Mouse (Mus musculus): ENCODE measurements around the gene Klre1. TPM values are rescaled to one million over a fixed set of nuclear protein-coding genes. Genes with fewer than 3 reads are reported as not detected.

Gene Klre1
- polyA plus RNA-seq, 1 experiment: 0.09 TPM

DNA sequence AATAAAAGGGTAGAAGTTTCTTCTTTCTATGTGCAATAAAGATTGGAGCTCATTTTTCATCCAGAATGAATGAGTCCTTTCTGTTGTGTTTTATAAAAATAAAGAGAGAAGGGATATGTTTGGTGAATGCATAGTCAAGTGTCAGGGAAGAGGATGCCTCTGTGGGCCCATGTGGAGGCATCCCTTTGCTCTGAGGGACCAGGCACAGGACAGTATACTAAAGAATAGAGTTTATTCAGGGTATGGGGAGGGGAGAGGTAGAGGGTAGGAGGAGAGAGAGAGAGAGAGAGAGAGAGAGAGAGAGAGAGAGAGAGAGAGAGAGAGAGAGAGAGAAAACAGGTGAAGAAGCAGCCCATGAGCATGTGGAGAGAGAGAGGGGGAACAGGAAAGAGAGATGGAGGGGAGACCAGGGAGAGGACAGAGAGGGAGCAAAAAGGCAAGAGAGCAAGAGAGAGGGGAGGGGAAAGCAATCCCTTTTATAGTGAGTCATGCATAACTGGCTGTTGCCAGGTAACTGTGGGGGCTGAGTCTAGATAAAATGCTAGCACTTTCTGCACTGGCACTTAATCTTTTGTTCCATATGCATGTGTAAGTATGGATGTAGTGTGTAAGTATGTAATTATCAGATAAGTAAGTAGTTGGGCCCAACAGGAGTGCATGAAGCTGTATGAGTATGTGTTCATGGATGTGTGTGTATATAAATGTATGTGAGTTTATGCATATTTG lies 20.2 kb upstream of the Klre1 start:
- Histone ChIP-seq H3K4me3 (ENCODE audit: low read depth, low read length) (no peak overlapping the region), H3K27me3 (ENCODE audit: control insufficient read depth, insufficient read depth, low read length) (no peaks in the 10 kb centered on the region), H3K36me3 (ENCODE audit: control insufficient read depth, insufficient read depth, low read length) (no peaks in the 10 kb centered on the region), H3K27ac (ENCODE audit: insufficient read depth, low read depth, low read length) (no peak overlapping the region), H3K4me1 (ENCODE audit: control insufficient read depth, insufficient read depth, insufficient read length, low read length) (no peaks in the 10 kb centered on the region)
- TF ChIP-seq CTCF (IDR thresholded peaks at IDR 0.05; ENCODE audit: extremely low read depth, insufficient read length, insufficient replicate concordance, low read depth, low read length) (no peak), POLR2A (IDR thresholded peaks at IDR 0.05; ENCODE audit: low read depth, low read length) (no peak)

DNA sequence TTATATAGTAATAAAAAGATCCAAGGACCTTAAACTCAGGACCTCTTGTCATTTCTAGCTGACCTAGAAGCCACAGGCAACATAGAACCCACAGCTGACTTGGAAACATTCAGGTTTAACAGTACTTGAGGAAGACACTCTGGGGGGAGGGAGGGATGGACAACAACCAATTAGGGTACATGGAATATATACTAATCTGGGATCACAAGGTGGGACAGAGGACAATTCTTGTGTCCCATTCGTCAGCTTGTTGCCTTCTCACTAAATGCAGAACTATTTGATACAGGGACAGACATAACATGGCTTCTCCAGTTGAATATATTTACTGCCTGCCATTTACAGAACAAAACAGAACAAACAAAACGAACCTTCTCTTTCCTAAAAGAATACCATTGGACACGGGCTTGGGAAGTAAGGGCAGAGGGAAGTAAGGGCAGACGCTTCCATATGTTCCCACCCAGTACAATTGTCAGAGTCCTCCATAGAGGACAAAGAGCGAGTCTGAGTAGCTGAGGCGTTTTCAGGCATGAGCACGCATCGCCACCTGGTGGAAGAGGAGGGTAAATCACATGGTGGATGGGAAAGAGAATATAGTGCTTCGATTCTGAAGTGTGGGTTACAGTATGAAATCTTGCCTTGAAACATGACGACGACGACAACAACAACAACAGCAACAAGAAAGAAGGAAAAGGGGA lies 18.6 kb upstream of the Klre1 start:
- peak; percentile 84; the same call in 1 of the 2 replicates for TF ChIP-seq CTCF (IDR thresholded peaks at IDR 0.05; ENCODE audit: extremely low read depth, insufficient read length, insufficient replicate concordance, low read depth, low read length)
- no peak for TF ChIP-seq POLR2A (IDR thresholded peaks at IDR 0.05; ENCODE audit: low read depth, low read length)
- H3K4me1 ChIP-seq (ENCODE audit: control insufficient read depth, insufficient read depth, insufficient read length, low read length): no peaks in the 10 kb centered on the region
- no peak overlapping the region for H3K27ac ChIP-seq (ENCODE audit: insufficient read depth, low read depth, low read length)
- WGBS: 10% methylated on average over 12 of the region's 12 CpGs
- H3K27me3 ChIP-seq (ENCODE audit: control insufficient read depth, insufficient read depth, low read length): no peaks in the 10 kb centered on the region
- H3K4me3 ChIP-seq (ENCODE audit: low read depth, low read length): no peak overlapping the region
- H3K36me3 ChIP-seq (ENCODE audit: control insufficient read depth, insufficient read depth, low read length): no peaks in the 10 kb centered on the region

DNA sequence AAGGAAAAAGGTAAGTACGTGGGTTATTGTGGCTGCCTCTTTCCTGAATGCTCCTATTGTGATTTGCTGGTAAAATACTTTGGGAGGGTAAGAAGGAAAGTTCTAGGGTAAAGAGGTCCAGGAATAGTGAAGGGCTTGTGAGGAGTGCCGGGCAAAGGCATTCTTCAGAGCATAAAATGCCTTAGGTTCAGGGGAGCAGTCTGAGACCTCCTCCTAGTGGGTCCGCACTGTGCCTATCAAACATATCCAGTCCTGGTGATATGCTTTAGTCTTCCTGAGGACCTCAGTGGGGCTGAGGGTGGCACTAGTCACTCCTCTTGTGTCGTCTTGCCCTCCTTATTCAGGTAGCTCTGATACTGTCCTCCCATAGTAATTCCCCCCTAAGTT lies 18.1 kb upstream of the Klre1 start:
- Histone ChIP-seq H3K4me1 (ENCODE audit: control insufficient read depth, insufficient read depth, insufficient read length, low read length) (no peaks in the 10 kb centered on the region), H3K27me3 (ENCODE audit: control insufficient read depth, insufficient read depth, low read length) (no peaks in the 10 kb centered on the region), H3K36me3 (ENCODE audit: control insufficient read depth, insufficient read depth, low read length) (no peaks in the 10 kb centered on the region), H3K27ac (ENCODE audit: insufficient read depth, low read depth, low read length) (no peak overlapping the region), H3K4me3 (ENCODE audit: low read depth, low read length) (no peak overlapping the region)
- 53% methylated on average over 4 of the region's 4 CpGs for WGBS
- TF ChIP-seq POLR2A (IDR thresholded peaks at IDR 0.05; ENCODE audit: low read depth, low read length): no peak
- no peak for TF ChIP-seq CTCF (IDR thresholded peaks at IDR 0.05; ENCODE audit: extremely low read depth, insufficient read length, insufficient replicate concordance, low read depth, low read length)

DNA sequence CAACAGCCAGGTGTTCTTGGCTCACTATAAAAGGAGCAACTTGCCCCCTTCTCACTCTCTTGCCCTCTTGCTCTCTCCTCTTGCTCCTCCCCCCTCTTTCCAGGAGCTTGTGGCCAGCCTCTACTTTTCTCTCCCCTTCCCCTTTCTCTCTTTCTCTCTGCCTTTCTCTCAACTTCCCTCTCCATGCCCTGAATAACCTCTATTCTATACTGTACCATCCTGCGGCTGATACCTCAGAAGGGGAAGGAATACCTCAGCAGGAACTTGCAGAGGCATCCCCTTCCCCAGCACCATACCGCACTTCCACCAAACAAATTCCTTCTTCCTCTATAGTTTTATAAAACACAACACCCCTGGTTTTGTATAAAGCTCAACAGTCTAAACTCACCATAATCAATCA lies 12.4 kb upstream of the Klre1 start:
- no peaks in the 10 kb centered on the region for H3K27me3 ChIP-seq (ENCODE audit: control insufficient read depth, insufficient read depth, low read length)
- H3K36me3 ChIP-seq (ENCODE audit: control insufficient read depth, insufficient read depth, low read length): no peaks in the 10 kb centered on the region

DNA sequence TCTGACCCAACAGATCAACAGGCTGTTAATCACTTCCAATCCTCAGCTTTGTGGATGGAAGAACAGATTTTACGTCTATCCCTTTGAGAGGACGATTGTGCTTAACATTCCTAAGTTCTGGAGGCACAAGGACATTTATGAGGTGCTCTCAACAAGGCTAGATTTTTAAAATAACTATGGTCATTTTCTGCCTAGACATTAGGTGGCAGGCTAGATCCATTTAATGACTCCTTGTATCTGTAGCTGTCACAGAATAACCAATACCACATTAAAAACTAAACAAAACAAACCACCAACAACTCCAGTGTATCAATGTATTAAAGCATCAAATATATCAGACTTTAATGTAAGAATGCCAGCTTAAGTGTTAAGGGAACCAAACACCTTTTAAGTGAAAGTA lies 2.4 kb upstream of the Klre1 start:
- Histone ChIP-seq H3K27me3 (ENCODE audit: control insufficient read depth, insufficient read depth, low read length) (no peaks in the 10 kb centered on the region; the same call in none of the 2 replicates), H3K4me1 (ENCODE audit: control insufficient read depth, insufficient read depth, insufficient read length, low read length) (no peaks in the 10 kb centered on the region), H3K4me3 (ENCODE audit: low read depth, low read length) (no peak overlapping the region), H3K27ac (ENCODE audit: insufficient read depth, low read depth, low read length) (no peak overlapping the region), H3K36me3 (ENCODE audit: control insufficient read depth, insufficient read depth, low read length) (no peaks in the 10 kb centered on the region)
- 1% methylated on average over 2 of the region's 2 CpGs for WGBS
- no peak for TF ChIP-seq POLR2A (IDR thresholded peaks at IDR 0.05; ENCODE audit: low read depth, low read length)
- TF ChIP-seq CTCF (IDR thresholded peaks at IDR 0.05; ENCODE audit: extremely low read depth, insufficient read length, insufficient replicate concordance, low read depth, low read length): no peak

More for the DNA sequence above, 12.4 kb upstream of the Klre1 start:
- H3K27ac ChIP-seq (ENCODE audit: insufficient read depth, low read depth, low read length): no peak overlapping the region
- TF ChIP-seq POLR2A (IDR thresholded peaks at IDR 0.05; ENCODE audit: low read depth, low read length) (no peak), CTCF (IDR thresholded peaks at IDR 0.05; ENCODE audit: extremely low read depth, insufficient read length, insufficient replicate concordance, low read depth, low read length) (no peak)
- 70% methylated on average over 2 of the region's 2 CpGs for WGBS
- no peaks in the 10 kb centered on the region for H3K4me1 ChIP-seq (ENCODE audit: control insufficient read depth, insufficient read depth, insufficient read length, low read length)
- no peak overlapping the region for H3K4me3 ChIP-seq (ENCODE audit: low read depth, low read length)

DNA sequence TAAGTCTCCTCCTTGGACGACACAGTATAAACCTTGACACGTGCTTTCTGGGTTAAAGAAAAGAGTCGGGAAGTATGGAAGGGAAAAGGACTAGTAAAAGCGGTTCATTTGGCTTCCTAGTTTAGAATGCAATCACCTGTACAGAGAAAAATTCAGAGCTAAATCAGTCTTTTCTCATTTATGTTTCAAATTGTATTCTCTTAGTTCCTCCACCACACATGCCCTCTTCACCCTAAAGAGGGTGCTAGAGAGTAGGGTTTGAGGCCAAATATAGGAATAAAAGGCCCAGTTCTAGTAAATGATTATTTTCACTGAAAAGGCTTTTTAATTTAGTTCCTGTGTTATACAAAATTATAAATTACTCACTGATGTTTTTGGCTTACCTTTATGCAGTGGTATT lies 3.6 kb downstream of the Klre1 start:
- 53% methylated on average over 4 of the region's 4 CpGs for WGBS
- Histone ChIP-seq H3K36me3 (ENCODE audit: control insufficient read depth, insufficient read depth, low read length) (no peaks in the 10 kb centered on the region), H3K27me3 (ENCODE audit: control insufficient read depth, insufficient read depth, low read length) (no peaks in the 10 kb centered on the region; the same call in 1 of the 2 replicates), H3K4me1 (ENCODE audit: control insufficient read depth, insufficient read depth, insufficient read length, low read length) (no peaks in the 10 kb centered on the region), H3K4me3 (ENCODE audit: low read depth, low read length) (no peak overlapping the region), H3K27ac (ENCODE audit: insufficient read depth, low read depth, low read length) (no peak overlapping the region)
- no peak for TF ChIP-seq CTCF (IDR thresholded peaks at IDR 0.05; ENCODE audit: extremely low read depth, insufficient read length, insufficient replicate concordance, low read depth, low read length)
- no peak for TF ChIP-seq POLR2A (IDR thresholded peaks at IDR 0.05; ENCODE audit: low read depth, low read length)

DNA sequence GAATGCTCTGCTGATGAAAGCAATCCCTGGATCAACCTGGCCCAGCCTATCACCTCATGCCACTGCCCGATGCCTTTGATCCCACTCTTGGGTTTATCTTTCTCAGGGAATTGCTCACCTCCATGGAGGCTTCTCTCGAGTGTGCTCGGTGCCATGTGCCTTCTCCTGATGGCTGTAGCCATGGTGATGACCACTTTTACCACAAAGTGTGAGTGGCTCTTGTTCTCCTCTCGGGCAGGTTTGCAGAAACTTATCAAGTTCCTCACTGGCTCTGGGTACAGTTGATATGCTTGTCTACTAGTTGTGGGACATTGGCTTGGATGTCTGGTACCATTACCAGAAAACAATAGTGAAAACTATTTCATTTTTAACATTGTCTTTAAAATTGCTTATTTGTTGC lies 4.2 kb downstream of the Klre1 start:
- Histone ChIP-seq H3K4me3 (ENCODE audit: low read depth, low read length) (no peak overlapping the region), H3K4me1 (ENCODE audit: control insufficient read depth, insufficient read depth, insufficient read length, low read length) (no peaks in the 10 kb centered on the region), H3K27ac (ENCODE audit: insufficient read depth, low read depth, low read length) (no peak overlapping the region), H3K36me3 (ENCODE audit: control insufficient read depth, insufficient read depth, low read length) (no peaks in the 10 kb centered on the region), H3K27me3 (ENCODE audit: control insufficient read depth, insufficient read depth, low read length) (no peaks in the 10 kb centered on the region; the same call in 1 of the 2 replicates)
- 64% methylated on average over 4 of the region's 4 CpGs for WGBS
- TF ChIP-seq POLR2A (IDR thresholded peaks at IDR 0.05; ENCODE audit: low read depth, low read length): no peak
- TF ChIP-seq CTCF (IDR thresholded peaks at IDR 0.05; ENCODE audit: extremely low read depth, insufficient read length, insufficient replicate concordance, low read depth, low read length): no peak
